8 mouse cellular contexts compared by ENCODE assay signal in the genomic region with DNA sequence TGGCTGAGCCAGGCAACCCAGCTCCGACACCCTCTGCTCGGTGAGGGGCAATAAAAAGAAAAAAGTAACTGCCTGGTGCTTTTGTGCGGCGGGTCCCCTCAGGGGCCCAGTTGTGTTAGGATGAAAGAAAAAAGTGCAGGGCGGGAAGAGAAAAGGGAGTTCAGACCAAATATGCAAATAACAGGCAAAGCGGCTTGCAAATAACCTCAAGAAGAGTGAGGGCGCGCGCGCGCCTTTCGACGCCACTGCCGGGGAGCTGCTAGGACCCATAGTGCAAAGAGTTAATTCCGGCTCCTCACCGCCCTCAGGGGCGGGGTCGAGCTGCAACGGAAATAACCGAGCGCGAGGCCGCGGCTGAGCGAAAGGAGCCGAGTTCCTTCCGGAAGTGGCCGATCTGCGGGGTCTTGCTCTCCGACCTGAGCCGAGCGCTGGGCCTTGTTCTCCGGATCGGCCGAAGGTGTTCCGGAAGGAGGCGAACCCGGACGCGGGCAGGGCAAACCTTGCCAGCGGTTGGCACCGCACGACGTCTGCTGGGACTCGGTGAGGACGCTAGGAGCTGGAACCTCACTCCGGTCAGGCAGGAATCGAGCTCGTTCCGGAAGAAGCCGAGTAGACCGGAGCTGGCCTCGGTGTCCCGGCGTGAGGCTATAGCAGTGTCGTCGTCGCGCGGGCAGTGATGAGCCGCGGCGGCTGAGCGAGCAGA. TPM values are rescaled to one million over a fixed set of nuclear protein-coding genes. Genes with fewer than 3 reads are reported as not detected.
A peak's percentile ranks its signal among the peaks of the same experiment; 100 is the strongest.
DNase-seq lines count a peak whose midpoint lies in the region; ATAC-seq lines count a peak whose summit lies in the region.

A gene (plus strand): TSS at position 361 of the 703 bp plus-strand sequence.

- no peaks in the 10 kb centered on the region for H3K27me3 ChIP-seq in heart, embryonic 14.5 days (ENCODE audit: control insufficient read depth, insufficient read depth, low read length)
- no peaks in the 10 kb centered on the region for H3K27me3 ChIP-seq in liver, embryonic 13.5 days
- H3K27me3 ChIP-seq in stomach, embryonic 16.5 days (ENCODE audit: control insufficient read depth, insufficient read depth, low read length), result no peaks in the 10 kb centered on the region

- peaks cover 62% of the 10 kb centered on the region for H3K36me3 ChIP-seq in heart, embryonic 14.5 days (ENCODE audit: control insufficient read depth, insufficient read depth, low read length)
- peaks cover 67% of the 10 kb centered on the region for H3K36me3 ChIP-seq in liver, embryonic 13.5 days
- H3K36me3 ChIP-seq in stomach, embryonic 16.5 days (ENCODE audit: control insufficient read depth, insufficient read depth, low read length), result peaks cover 10% of the 10 kb centered on the region

- H3K27ac ChIP-seq in heart, embryonic 14.5 days (replicated peaks in 1 of 2; ENCODE audit: control insufficient read depth in 1 of 2, insufficient read depth in 1 of 2, low read depth in 2 of 2, low read length in 2 of 2), result peak within 1 kb of the TSS; percentile 96 to 99
- H3K27ac ChIP-seq in liver, embryonic 13.5 days, result peak within 1 kb of the TSS; percentile 98
- peak within 1 kb of the TSS; percentile 99 for H3K27ac ChIP-seq in stomach, embryonic 16.5 days (ENCODE audit: low read length)

- under 1% methylated on average over 64 of the region's 64 CpGs for WGBS in heart, embryonic 14.5 days
- WGBS in liver, embryonic 13.5 days (ENCODE audit: insufficient replicate concordance), result under 1% methylated on average over 64 of the region's 64 CpGs
- WGBS in stomach, embryonic 16.5 days, result under 1% methylated on average over 64 of the region's 64 CpGs

- peak; percentile 87 for DNase-seq in c-Kit-negative CD71-positive TER-119-positive erythroid progenitor cells, embryonic 14.5 days (ENCODE audit: low read depth, low spot score)
- peak; percentile 91 for DNase-seq in fibroblast of lung, adult 2 months (ENCODE audit: low read depth)
- DNase-seq in kidney, postnatal 14 days, result peak; percentile 98
- peak; percentile 91 for DNase-seq in liver, embryonic 13.5 days
- peak; percentile 99 for DNase-seq in neural tube, embryonic 10.5 days (ENCODE audit: extremely low spot score, low spot score)

- H3K9me3 ChIP-seq in heart, embryonic 14.5 days (ENCODE audit: control insufficient read depth, low read length), result no peaks in the 10 kb centered on the region
- no peaks in the 10 kb centered on the region for H3K9me3 ChIP-seq in liver, embryonic 13.5 days (replicated peaks)
- no peaks in the 10 kb centered on the region for H3K9me3 ChIP-seq in stomach, embryonic 16.5 days (replicated peaks; ENCODE audit: control insufficient read depth, low read length)

- H3K4me1 ChIP-seq in heart, embryonic 14.5 days (ENCODE audit: control insufficient read depth in 2 of 2, insufficient read depth in 2 of 2, low read length in 2 of 2), result peaks cover 12 to 37% of the 10 kb centered on the region in 2 experiments
- H3K4me1 ChIP-seq in liver, embryonic 13.5 days (replicated peaks), result peaks cover 55% of the 10 kb centered on the region
- H3K4me1 ChIP-seq in stomach, embryonic 16.5 days (ENCODE audit: control insufficient read depth, insufficient read depth, low read length), result peaks cover 24% of the 10 kb centered on the region

- H3K4me3 ChIP-seq in heart, embryonic 14.5 days (ENCODE audit: control insufficient read depth in 1 of 2, insufficient read depth in 1 of 2, low read depth in 1 of 2, low read length in 2 of 2), result peak within 1 kb of the TSS; percentile 74 to 99
- H3K4me3 ChIP-seq in liver, embryonic 13.5 days (replicated peaks), result peak within 1 kb of the TSS; percentile 98
- peak within 1 kb of the TSS; percentile 99 for H3K4me3 ChIP-seq in stomach, embryonic 16.5 days (replicated peaks; ENCODE audit: low read length)

- peak within 1 kb of the TSS; percentile 79 for H3K4me2 ChIP-seq in heart, embryonic 14.5 days (ENCODE audit: low read length)
- H3K4me2 ChIP-seq in liver, embryonic 13.5 days, result peak within 1 kb of the TSS; percentile 78
- peak within 1 kb of the TSS; percentile 70 for H3K4me2 ChIP-seq in stomach, embryonic 16.5 days (ENCODE audit: low read depth, low read length)

- peak within 1 kb of the TSS; percentile 99 for H3K9ac ChIP-seq in heart, embryonic 14.5 days (ENCODE audit: low read length)
- peak within 1 kb of the TSS; percentile 100 for H3K9ac ChIP-seq in liver, embryonic 13.5 days
- H3K9ac ChIP-seq in stomach, embryonic 16.5 days (ENCODE audit: low read length), result peak within 1 kb of the TSS; percentile 100

- peak; percentile 93 for ATAC-seq in CD4-positive, CD25-positive, alpha-beta regulatory T cell, adult 4 months
- peak; percentile 91 for ATAC-seq in heart, embryonic 14.5 days (ENCODE audit: insufficient number of reproducible peaks, insufficient read depth, low FRiP score, low read depth)
- ATAC-seq in liver, embryonic 13.5 days (ENCODE audit: low read depth), result peak; percentile 89
- ATAC-seq in stomach, embryonic 16.5 days (ENCODE audit: insufficient read depth, low FRiP score), result peak; percentile 95

RNA-seq across cellular contexts. Expression of the gene that starts here (rescaled TPM):
- 100 to 1,000 TPM in 1 of 2 experiments, 10 to 100 TPM in 1; 81.7 to 126 TPM for polyA plus RNA-seq in CD4-positive, CD25-positive, alpha-beta regulatory T cell, adult 4 months (2017; shearing (Covaris generic))
- polyA plus RNA-seq in heart, embryonic 14.5 days (2014; fragmentation: Nextera tagmentation; extraction: Ambion mirVana), result 19.8 and 26.5 TPM in 2 replicates
- polyA plus RNA-seq in liver, embryonic 13.5 days (2015; fragmentation: Nextera tagmentation; extraction: Ambion mirVana), result 99.5 and 114 TPM in 2 replicates
- polyA plus RNA-seq in stomach, embryonic 16.5 days (2015; fragmentation: Nextera tagmentation; extraction: Ambion mirVana), result 142 and 149 TPM in 2 replicates

Comparison
In these comparisons a context has a peak if more than half of its experiments do, and no peak if none do; other contexts are left out.
1. Peak in every context shown above with its lines: DNase-seq, ATAC-seq, H3K4me3 ChIP-seq and H3K27ac ChIP-seq.